Mouse (Mus musculus) CH12.LX (cell line): Measurements from ENCODE around the gene Ebf1.

ENCODE experiments used
- CHD1 ChIP-seq: IDR thresholded peaks from 2 replicates; pipeline ENCODE4 v1.6.1; 2012; ENCODE audit warnings: low read depth, low read length, improper control_type of control experiment, inconsistent platforms
- CTCF ChIP-seq, 2 experiments: IDR thresholded peaks in 1 of 2; conservative IDR thresholded peaks in 1 of 2; 2 replicates each; pipeline ENCODE4 v1.5.1; 2011 to 2012; ENCODE audit warnings: low read depth in 2 of 2, low read length in 2 of 2, improper control_type of control experiment in 1 of 2, inconsistent platforms in 1 of 2, mild to moderate bottlenecking in 1 of 2, moderate library complexity in 1 of 2
- E2F4 ChIP-seq: IDR thresholded peaks from 2 replicates; pipeline ENCODE4 v1.6.1; 2011; ENCODE audit warnings: low read depth, low read length, improper control_type of control experiment; ENCODE audit not compliant: insufficient replicate concordance
- IRF4 ChIP-seq: IDR thresholded peaks from 2 replicates; pipeline ENCODE4 v1.6.1; 2014; ENCODE audit warnings: low read depth, mild to moderate bottlenecking, inconsistent platforms, low read length, improper control_type of control experiment
- NRF1 ChIP-seq: IDR thresholded peaks from 2 replicates; pipeline ENCODE4 v1.6.1; 2014; ENCODE audit warnings: low read depth, mild to moderate bottlenecking, inconsistent platforms, low read length, improper control_type of control experiment, moderate library complexity
- PAX5 ChIP-seq: IDR thresholded peaks from 2 replicates; pipeline ENCODE4 v1.6.1; 2012; ENCODE audit warnings: low read length, inconsistent platforms, mixed read lengths
- POLR2A ChIP-seq: IDR thresholded peaks from 2 replicates; pipeline ENCODE4 v1.6.1; 2011; ENCODE audit warnings: low read depth, mild to moderate bottlenecking, improper control_type of control experiment, low read length
- POLR2AphosphoS2 ChIP-seq: IDR thresholded peaks from 2 replicates; pipeline ENCODE4 v1.6.1; 2011; ENCODE audit warnings: low read depth, low read length, improper control_type of control experiment
- USF2 ChIP-seq: conservative IDR thresholded peaks from 2 replicates; pipeline ENCODE4 v1.6.1; 2011; ENCODE audit warnings: low read depth, low read length, improper control_type of control experiment
- ZC3H11A ChIP-seq: IDR thresholded peaks from 2 replicates; pipeline ENCODE4 v1.6.1; 2012; ENCODE audit warnings: low read depth, mild to moderate bottlenecking, inconsistent platforms, low read length, improper control_type of control experiment

- TF ChIP-seq POLR2A (no peak), IRF4 (no peak), CTCF (conservative IDR thresholded peaks at IDR 0.05 in 1 of 2, IDR thresholded peaks at IDR 0.05 in 1 of 2; ENCODE audit: low read depth in 2 of 2, low read length in 2 of 2) (no peak), POLR2AphosphoS2 (no peak), E2F4 (no peak), ZC3H11A (no peak), USF2 (no peak), CHD1 (no peak), NRF1 (no peak), PAX5 (no peak)
Observed at GRCm38 (mm10) chr11:44681995-44682394, 64.9 kb downstream of the Ebf1 start.
